Mouse (Mus musculus) left cerebral cortex, adult 11 months (tissue): ENCODE data around the gene Erp27.
A peak's percentile ranks its signal among the peaks of the same experiment; 100 is the strongest.
"Not testable (repeated sequence)": the region's sequence is repeated elsewhere in the genome, so short reads cannot be mapped to it uniquely, and the experiment has no call there.

Experiments used
- DNase-seq: peaks from one replicate; pipeline ENCODE4 v3.0.0; 2022; ENCODE audit warnings: low spot score

Erp27 gene

DNA sequence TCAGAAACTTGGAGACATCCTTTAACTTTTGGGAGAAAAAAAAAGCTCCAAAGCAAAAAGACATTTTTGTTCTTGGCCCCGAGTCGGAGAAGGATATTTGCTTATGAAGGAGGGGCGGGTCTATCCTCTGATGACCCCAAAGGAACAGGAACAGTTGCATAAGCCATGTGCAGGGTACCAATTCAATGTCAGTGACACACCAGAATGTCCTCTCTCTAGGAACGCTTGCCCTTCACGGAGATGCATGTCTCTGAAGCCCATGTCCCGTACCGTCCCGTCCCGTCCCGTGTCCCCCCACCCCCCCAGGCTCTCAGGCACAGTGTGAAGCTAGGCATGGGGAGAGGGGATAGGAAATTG, 15.1 kb downstream of the Erp27 start:
- DNase-seq, result no peak

DNA sequence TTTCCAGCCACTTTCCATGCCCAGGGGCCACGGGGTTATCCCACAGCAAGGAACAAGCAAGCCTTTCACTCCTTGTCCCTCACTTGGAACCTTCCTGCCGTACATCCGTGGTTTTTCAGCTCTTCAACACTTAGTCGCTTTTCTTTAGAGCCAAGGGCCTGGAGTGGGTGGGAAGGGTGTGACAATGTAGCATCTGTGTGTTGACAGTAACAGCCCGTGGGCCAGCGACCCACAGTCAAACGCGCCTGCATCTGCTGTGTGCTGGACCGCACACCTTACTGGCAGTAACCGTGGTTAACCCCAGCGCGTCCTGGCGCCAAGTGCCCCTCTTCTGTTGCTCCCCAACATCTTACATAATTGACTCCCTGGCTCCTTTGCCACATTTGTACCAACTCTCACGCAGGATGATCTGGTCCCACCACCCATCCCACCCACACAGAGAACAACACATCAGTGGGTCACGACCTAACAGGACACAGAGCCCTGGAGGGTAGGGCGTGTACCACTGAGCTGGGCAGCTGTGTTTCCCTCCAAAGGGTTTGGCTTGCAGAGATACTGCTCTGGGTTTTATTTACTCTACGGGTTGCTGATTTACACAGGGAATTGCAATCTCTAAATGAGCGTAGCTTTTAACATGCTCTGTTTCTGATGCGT, 15.6 kb downstream of the Erp27 start:
- DNase-seq, result no peak

DNA sequence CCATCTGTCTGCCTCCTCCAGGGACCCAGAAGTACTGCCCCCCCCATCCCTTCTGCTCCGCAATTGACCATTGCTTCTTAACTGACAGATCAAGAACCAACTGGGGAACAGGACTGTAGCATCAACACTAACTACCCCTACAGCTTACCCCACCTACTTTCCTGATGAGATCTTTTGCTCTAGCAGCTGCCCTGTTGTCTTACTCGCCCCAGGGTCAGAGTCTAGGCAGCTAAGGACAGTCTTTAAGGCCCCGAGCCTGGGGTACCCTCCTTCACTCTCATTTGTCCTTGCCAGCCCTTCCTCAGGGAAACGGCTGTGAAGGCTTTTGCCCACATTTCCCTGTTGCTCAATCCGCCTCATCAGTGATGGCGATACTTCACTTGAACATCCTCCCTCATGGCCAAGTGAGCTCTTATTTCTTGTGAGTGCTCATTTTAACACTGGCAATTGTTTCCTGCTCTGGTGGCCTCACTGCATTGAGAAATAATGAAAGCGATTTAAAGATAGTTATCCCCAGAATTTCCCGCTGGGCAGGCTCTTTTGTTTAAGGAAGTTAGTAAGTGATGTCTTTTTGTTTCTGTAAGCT, 18.0 kb downstream of the Erp27 start:
- no peak for DNase-seq

DNA sequence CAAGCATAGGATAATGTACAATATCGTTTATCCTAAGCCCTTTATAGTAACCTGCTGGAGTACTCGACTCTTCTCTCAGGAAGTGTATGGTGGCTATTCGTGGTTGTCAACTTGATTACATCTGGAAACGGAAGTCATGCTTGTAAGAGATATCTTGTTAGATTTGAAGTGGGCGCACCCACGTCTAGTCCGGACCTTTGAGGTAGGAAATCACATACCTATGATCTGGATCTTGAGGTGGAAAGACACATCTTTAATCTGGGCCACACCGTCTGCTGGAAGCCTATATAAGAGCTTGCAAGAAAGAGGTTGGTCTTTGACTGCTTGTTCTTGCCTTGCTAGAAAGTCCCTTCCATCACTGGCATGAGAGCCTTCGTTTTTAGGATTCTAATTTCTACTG, 19.5 kb downstream of the Erp27 start:
- DNase-seq, result no peak

DNA sequence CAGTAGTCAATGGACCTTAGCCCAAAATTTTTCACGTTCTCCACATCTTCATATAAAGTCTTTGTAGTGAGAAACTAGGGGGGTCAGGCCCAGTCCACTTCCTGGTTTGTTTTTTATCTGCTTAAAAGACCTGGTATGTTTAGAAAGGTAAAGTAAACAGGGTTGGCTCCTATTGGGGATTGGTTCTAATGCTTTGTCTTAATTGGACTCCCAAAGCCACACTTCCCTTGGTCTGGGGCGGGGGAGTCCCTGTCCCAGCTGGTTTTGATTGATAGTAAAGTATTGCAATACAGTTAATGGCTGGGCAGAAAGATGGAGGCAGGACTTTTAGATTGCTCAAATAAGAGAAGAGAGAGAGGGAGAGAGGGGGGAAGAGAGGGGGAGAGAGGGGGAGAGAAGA, 21.0 kb downstream of the Erp27 start:
- no peak for DNase-seq

DNA sequence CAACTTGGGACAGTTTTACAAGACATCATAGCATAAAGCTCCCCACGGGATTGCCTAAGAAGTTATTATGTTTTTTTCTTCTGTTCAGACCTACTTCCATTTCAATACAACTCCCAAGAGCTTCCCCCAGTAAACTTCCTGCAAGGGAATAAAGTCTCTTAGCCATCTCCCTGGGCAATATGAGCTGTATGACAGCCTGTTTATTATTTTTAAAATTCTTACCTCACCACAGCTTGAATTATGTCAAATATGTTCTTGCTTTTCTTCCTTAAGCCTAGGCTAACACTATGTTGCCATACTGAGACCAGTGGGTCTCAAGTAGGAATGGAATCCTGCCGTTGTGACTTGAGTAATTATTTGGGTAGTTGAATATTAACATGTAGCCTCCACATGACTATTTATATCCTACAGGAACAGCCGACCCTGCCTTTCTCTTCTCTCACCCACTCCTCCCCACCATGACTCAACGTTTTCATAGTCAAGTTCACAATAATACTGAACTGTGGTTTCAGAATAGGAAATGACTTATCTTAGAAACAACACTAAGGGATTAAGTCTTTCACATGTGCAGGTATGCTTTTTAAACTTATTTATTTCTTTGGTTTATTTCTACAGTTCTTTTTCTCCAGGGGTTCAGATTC, 21.5 kb downstream of the Erp27 start:
- DNase-seq, result no peak

DNA sequence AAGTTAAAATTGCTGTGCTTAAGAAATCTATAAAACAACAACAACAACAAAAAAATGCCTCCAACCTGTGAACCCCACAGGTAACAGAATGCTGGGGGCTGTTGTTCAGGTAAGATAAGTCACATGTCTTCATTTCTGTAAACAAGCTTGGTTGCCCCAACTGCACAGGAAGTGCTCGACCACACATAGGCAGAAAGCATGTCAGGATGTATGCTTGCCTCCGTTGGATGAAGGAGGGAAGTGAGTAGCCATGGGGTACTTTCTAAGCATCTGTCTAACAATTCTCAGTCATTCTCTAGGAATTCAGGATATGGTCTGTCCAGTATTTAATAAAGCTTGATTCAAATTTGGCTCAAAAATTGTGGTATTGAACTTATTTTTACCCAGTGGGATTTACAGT, 23.0 kb downstream of the Erp27 start:
- no peak for DNase-seq

DNA sequence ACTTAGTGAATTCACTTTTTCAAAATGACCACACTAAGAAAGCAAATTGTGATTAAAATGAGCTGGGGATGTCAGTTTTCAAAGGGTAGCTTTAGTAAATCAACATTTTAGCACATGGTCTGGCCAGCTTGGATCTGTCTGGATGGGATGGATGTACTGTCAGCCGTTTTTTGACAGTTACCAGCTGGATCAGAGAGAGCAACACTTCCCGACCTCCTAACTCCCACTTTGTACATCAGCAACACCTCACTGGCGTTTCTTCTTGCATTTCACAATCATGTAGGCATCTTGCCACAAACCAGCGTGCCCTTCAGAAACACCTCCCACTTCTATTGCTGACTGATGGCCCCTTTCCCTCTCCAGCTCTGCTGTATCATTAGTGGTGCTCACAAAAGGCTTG, 23.8 kb downstream of the Erp27 start:
- DNase-seq, result no peak

DNA sequence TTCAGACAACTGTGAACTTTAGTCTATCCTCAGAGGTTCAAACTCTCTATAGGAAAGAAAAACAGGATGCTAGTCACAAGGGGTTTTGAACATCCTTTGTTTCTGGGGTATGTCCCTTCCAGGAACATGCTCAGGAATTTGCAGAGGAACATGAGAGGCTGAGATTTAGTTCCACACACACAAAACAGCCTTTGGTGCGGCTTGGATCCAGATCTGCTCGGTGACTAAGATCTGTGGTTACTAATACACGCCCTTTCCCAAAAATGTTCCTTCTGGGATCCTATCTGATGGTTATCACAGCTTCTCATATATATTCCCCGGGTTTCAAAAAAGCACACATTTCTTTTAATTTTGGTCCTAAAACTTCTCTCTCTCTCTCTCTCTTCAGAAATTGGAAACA, 24.2 kb downstream of the Erp27 start:
- no peak for DNase-seq

DNA sequence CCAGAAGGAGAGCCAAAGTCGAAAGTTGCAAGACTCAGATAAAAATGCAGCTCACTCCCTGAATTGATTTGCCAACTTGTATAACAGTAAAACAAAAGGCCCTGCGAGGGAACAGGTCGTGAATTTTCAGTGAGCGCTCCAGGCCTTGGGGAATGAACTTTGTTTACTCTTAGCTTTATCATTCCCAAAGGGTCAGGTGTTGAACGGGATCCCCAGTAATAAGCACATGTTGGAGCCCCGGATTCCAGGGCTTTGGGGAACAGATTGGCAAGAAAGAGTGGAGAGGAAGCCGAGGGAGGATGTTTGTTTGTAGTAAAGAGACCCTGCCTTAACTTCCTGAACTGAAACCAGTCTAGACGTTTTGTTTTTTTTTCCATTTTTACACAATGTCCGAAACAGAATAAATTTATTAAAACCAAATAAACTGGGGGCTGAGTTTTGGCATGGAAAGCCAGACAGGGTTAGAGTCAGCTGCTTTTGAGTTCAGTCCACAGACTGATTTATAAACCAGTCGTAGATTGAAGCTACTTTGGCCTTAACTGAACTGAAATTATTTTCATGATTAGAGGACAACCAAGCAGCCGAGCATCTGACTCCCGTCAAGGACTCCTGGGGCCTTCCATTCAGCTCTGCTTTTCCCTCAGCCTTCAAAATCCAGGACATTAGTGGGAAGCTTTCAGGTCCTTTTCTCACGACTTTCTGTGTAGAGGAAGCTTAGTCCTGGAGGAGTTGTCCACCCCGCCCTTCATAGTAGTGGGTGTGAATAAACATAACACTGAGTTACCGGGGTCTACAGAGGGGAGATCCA, 27.2 kb downstream of the Erp27 start:
- no peak for DNase-seq

DNA sequence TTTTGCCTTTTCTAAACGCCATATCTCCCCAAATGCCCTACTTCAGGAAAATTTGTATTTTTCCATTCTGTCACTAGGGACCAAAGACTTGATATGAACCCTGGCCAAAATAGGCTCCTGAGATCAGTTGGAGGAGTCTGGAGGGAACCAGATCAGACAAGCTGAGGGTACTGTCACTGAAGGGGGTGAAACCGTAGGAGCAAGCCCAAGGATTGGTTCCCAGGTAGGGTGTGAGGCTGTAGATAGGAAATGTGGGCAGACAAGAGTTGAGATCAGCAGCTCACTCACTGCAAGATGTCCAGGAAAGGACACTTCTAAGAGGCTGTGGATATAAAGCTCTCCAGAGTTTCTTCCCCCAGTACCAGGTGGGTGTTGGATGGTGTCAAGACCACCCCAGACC, 30.0 kb downstream of the Erp27 start:
- DNase-seq, result no peak

DNA sequence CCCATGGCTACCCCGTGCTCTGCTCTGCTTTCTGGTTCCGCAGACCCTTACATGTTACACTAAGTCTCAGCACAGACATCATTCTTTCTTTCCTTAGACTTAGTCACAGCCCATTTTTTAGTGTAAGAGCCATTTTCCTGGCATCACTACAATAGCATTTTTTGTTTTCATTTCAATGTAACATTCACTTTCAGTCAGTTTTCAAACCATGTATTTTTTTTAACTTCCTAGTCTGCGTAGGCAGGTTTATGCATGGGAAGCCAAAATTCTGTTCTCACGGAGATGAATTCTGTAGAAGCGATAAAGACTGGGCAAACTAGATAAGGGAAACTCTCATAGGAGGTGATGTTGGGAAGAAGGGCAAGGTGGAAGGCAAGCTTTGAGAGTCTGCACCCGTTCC, 32.4 kb downstream of the Erp27 start:
- DNase-seq, result no peak

DNA sequence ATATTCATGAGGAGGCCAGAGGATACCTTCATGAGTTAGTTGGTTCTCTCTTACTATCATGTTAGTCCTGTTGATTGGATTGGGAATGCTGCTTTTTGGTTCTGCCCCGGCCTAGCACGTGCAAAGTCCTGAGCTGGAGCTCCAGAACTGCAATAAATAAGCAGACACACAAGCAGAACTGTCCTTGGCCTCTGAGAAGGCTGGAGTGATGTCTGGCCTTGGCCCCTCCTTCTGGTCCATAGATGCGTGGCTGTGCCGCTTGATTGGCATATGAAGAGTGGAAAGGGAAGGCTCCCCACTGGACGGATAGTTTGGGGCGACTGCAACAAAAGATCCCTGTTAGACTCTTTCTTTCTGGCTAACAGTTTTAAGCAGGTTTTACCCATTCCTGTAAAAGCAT, 32.9 kb downstream of the Erp27 start:
- DNase-seq, result no peak

DNA sequence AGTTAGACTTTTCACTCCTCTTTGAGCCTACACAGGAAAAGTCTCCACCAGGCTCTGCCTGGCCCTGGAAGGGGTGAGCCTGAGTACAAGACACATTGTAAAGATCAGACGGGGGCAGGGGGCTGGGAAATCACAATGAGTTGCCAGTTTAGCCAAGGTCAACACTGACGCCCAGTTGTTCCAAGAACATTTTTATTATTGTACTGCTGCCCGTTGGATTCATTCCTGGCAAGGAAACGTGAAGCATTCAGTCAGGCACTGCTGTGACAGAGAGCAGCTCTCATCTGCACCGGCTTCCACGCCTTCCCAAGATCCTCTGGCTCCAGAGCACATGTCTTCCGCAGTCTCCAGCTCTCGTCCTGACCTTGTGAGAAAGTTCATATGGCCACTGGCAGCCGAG, 34.1 kb downstream of the Erp27 start:
- DNase-seq, result no peak

DNA sequence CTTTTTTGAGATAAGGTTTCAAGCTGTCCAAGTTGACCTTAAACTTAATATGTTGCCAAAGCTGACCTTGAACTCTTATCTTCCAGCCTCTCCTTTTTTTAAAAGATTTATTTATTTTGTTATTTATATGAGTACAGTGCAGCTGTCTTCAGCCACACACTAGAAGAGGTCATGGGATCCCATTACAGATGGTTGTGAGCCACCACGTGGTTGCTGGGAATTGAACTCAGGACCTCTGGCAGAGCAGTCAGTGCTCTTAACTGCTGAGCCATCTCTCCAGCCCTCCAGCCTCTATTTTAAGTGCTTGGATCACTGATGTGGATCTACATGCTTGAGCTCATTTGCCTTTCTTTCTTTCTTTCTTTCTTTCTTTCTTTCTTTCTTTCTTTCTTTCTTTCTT, 37.2 kb downstream of the Erp27 start:
- not testable (repeated sequence) for DNase-seq

DNA sequence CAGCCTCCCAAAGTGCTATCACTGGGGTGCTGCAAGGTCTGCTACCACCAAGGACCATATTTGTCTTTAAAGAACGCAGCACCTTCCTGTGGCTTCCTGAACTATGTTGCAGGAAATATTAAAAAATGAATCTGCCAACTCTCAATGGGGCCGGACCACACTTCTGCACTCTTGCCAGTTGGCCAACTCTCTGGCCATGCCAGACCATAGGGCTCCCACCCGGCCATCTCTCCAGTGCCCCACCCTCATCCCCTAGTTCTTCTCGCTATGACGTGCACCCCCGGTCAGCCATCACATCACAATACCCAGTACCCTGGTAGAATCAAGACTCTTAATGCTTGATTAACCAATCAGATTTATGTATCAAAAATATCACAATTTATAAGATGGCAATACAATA, 38.0 kb downstream of the Erp27 start:
- DNase-seq, result no peak

DNA sequence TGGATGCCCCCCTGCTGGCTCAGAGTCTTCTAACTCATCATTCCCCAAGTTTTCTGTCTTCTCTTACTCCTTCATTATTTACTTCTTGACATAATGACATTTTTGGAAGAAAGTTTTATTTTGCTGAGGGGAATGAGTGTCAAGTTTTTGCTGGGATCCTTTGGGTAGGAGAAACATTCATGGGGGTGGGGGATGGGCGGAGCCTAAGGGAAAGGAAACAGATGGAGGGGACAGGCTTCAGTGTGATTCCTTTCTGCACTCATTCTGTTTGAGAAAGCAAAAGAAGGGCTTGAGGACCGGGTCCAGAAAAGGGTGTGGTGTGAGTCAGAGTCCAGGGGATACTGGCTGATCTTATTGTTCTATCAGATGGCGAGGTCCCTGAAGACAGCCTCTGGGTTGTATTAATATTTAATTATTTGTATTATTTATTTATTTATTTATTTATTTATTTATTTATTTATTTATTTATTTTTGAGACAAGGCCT, 38.5 kb downstream of the Erp27 start:
- DNase-seq, result no peak

DNA sequence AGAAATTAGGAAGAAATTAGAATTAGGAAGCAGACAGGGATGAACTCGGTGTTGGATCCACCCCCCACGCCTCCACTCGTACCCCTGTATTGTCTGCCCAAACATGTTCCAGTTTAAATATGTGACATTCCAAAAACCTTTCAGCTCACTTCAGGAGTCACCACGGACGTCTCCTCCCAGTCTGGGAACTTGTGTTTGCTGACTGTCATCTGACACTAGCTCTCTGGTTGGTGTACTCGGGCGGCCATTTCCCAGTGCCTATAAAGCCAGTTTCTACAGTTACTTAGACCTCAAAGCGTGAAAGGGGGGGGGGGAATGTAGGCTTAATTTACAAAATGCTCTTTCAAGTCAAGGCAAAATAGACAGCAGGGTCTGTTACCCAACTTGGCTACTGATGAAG, 40.3 kb downstream of the Erp27 start:
- DNase-seq, result no peak

DNA sequence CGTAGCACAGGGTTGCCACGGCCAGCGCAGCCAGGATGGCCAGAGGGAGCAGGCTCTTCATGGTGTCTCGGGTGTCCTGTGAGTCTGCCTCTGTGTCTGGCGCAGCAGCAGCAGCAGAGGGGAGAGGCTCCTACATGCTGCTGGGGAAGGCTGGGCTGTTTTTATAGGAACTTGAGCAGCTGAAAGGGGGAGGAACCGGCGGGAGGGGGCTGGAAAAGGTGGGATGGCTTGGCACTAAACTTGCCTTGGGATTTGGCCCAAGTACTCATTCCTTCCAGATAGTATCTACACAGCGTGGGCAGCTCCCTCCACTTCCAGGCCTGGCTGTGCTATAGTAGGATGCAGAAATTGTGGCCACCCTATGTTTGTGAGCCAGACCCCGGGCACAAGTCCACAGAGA, 46.3 kb downstream of the Erp27 start, which contains the start of gene Mgp:
TSS of gene Mgp (minus strand) at position 154 of the 400 bp plus-strand sequence.
- peak; percentile 10 for DNase-seq

DNA sequence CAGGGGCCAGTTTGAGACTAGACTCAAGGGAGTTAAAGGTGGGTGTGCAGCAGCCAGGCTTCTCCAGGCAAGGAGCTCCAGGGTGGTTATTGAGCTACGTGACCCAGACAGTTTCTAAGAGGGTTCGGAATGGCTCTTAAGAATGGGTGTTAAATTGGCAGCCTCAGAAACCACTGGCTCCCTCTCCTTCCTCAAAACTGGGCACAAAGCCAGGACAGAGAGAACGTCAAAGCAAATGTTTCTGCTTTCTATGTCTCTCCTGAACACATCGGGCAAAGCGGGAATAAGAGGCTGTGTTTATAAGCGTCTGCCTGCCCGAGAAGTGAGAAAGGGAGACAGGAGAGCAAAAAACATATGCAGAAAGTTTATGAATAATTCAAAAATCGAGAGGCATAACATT, 47.4 kb downstream of the Erp27 start:
- no peak for DNase-seq

DNA sequence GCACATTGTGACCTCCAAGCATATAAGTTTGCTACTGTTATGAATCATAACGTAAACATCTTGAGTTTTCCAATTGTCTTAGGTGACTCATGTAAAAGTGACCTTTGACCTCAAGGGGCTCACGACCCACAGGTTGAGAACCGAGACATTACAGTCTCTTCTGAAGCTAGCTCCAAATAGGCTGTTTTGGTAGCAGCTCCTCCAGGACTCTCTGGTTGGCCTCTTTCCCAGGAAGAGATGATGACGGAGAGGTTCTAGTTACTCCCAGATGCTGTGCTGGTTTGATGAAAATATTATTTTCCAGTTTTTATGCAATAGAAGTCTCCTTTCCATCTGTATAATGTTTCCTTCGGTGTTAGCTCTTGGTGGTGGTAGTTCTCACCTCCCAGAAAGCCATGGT, 53.1 kb downstream of the Erp27 start:
- no peak for DNase-seq

DNA sequence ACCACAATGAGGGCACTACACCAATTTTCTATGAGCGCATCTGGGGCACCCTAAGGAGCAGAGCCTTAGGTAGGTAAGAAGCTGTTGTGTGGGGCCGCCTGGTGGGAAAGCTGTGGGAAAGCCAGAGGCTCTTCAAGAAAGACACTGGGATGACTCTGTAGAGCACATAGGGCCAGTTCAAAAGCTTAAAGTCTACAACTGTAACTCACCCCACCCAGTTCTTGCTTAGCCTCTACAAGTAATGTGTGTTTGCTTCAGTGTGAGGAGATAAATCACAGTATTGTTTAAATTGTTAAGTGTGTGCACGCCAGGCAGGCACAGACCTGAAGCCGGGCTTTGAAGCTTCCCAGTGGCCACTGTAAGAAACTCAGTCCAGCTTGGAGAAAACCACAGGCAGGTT, 55.8 kb downstream of the Erp27 start:
- no peak for DNase-seq

DNA sequence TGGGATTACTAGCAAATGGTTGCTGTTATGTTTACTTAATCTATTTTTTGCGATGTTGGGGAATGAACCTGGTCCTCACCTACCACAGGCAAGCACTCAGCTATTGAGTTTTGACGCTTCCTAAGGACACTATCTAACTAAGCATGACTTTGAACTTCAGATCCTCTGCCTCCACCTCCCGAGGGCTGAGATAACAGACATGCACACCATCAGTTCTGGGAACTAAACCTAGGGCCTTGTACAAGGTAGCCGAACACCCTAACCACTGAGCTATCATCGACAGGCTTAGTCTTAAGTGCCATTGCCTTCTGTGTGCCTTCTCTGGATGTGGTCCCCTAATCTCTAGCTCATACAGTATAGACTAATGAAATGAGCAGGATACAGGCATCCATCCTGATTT, 56.6 kb downstream of the Erp27 start:
- no peak for DNase-seq
